Mouse (Mus musculus) heart, postnatal 0 days (tissue): ENCODE measurements around the gene Nup133.

Experiments used
- CTCF ChIP-seq: IDR thresholded peaks from 2 replicates; pipeline ENCODE4 v1.5.1; 2016; ENCODE audit warnings: antibody characterized with exemption, control low read depth, low read depth
- EP300 ChIP-seq: IDR thresholded peaks from 2 replicates; pipeline ENCODE4 v1.6.1; 2016; ENCODE audit warnings: antibody characterized with exemption, low read depth

- no peak for TF ChIP-seq EP300
- TF ChIP-seq CTCF, result peak; percentile 57
Measured at GRCm38 (mm10) chr8:123950077-123950802, 1.2 kb upstream of the Nup133 start.
